Mouse (Mus musculus): ENCODE measurements around the gene St3gal3. TPM values are rescaled to one million over a fixed set of nuclear protein-coding genes. Genes with fewer than 3 reads are reported as not detected.

St3gal3 gene
- total RNA-seq, 2 experiments from 2014 or later: 43.3 to 45.3 TPM

- DNase-seq: peak; percentile 64 to 69
These were observed 4.2 kb upstream of the St3gal3 start for GRCm38 (mm10) chr4:118138891-118139290.

- DNase-seq: peak in 1 of 2 experiments; percentile 32
These were observed 3.1 kb upstream of the St3gal3 start for GRCm38 (mm10) chr4:118137857-118138256.

- no peak for DNase-seq
These were observed 2.6 kb upstream of the St3gal3 start for GRCm38 (mm10) chr4:118137311-118137710.

- no peak for DNase-seq
These were observed 700 bp upstream of the St3gal3 start for GRCm38 (mm10) chr4:118135414-118135813.

GRCm38 (mm10) chr4:118131329-118131728 is 3.4 kb downstream of the St3gal3 start:
- no peak for DNase-seq

GRCm38 (mm10) chr4:118123030-118123704 is 11.5 kb downstream of the St3gal3 start:
- no peak for DNase-seq

GRCm38 (mm10) chr4:118122078-118122477 is 12.6 kb downstream of the St3gal3 start:
- DNase-seq: no peak

- no peak for DNase-seq
These were observed 17.1 kb downstream of the St3gal3 start for GRCm38 (mm10) chr4:118117565-118117964.

- DNase-seq: no peak
These were observed 18.6 kb downstream of the St3gal3 start for GRCm38 (mm10) chr4:118116098-118116497.

- no peak for DNase-seq
These were observed 19.6 kb downstream of the St3gal3 start for GRCm38 (mm10) chr4:118115132-118115531.

GRCm38 (mm10) chr4:118112601-118113000 is 22.1 kb downstream of the St3gal3 start:
- DNase-seq: no peak

- no peak for DNase-seq
These were observed 25.1 kb downstream of the St3gal3 start for GRCm38 (mm10) chr4:118109649-118110048.

- DNase-seq: no peak
These were observed 25.9 kb downstream of the St3gal3 start for GRCm38 (mm10) chr4:118108779-118109178.

GRCm38 (mm10) chr4:118105256-118106053 is 29.3 kb downstream of the St3gal3 start:
- no peak for DNase-seq

GRCm38 (mm10) chr4:118103280-118103830 is 31.4 kb downstream of the St3gal3 start:
- DNase-seq: no peak

- DNase-seq: no peak
These were observed 33.2 kb downstream of the St3gal3 start for GRCm38 (mm10) chr4:118101497-118101896.

GRCm38 (mm10) chr4:118099637-118100364 is 34.9 kb downstream of the St3gal3 start:
- no peak for DNase-seq

GRCm38 (mm10) chr4:118098571-118098970 is 36.1 kb downstream of the St3gal3 start:
- no peak for DNase-seq

GRCm38 (mm10) chr4:118096069-118096468 is 38.6 kb downstream of the St3gal3 start:
- DNase-seq: no peak

GRCm38 (mm10) chr4:118092784-118093457 is 41.8 kb downstream of the St3gal3 start:
- no peak for DNase-seq

GRCm38 (mm10) chr4:118090449-118090848 is 44.3 kb downstream of the St3gal3 start:
- DNase-seq: no peak

- DNase-seq: peak in 1 of 2 experiments; percentile 41
These were observed 44.8 kb downstream of the St3gal3 start for GRCm38 (mm10) chr4:118089939-118090338.

All from layer of hippocampus, postnatal 36 days (tissue).